In the genomic region with DNA sequence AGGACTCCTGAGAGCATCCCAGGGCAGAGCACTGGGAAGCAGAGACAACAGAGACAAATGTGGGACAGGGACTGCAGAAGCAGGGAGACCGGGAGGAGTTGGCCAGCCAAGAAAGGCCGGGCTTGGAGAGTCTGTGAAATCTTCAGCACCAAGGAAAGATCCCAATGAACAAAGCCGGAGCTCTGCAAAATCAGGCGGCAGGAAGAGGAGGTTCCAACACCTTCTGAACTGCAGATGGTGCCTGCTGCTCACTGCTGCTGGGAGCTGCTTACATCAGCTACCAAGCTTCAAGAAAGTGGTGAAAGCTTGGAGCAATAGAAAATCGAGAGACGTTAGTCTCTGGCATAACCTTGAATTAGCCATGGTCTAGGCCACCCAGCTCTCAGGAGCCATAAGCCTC, we compare ENCODE assay signal across 18 mouse cellular contexts. TPM values are rescaled to one million over a fixed set of nuclear protein-coding genes. Genes with fewer than 3 reads are reported as not detected.
DNase-seq lines count a peak whose midpoint lies in the region; ATAC-seq lines count a peak whose summit lies in the region.
"Had no signal": no experiment of that assay in that cellular context is flagged by ENCODE, and none has a peak within 500 bp of the region (broad histone marks: within the 10 kb centered on the region; RNA-seq: fewer than 3 reads in every experiment).

No protein-coding gene starts in this region.

- H3K36me3 ChIP-seq in kidney, embryonic 16.5 days (ENCODE audit: insufficient read depth, low read length) = no peaks in the 10 kb centered on the region
- H3K36me3 ChIP-seq: heart, embryonic 13.5 days; midbrain, embryonic 12.5 days had no signal

- peak; percentile 29 for DNase-seq in embryo, embryonic 10 days (ENCODE audit: low spot score)
- DNase-seq in embryo, embryonic 9.5 days (ENCODE audit: extremely low spot score) = no peak
- peak; percentile 33 for DNase-seq in kidney, postnatal 10 days
- peak; percentile 43 for DNase-seq in lung, postnatal 10 days
- no peak for DNase-seq in lung, postnatal 36 days
- DNase-seq in right cerebral cortex, postnatal 25 days = peak; percentile 50
- no peak for DNase-seq in thymus, postnatal 36 days
- DNase-seq: cerebellum, adult 18-20 months; kidney, adult 11 months; lung, postnatal 14 days; thymus, postnatal 4 days had no signal

- H3K4me1 ChIP-seq in kidney, embryonic 16.5 days (ENCODE audit: insufficient read depth, low read length) = peaks cover 8% of the 10 kb centered on the region

- H3K4me2 ChIP-seq in kidney, embryonic 16.5 days (replicated peaks; ENCODE audit: low read depth, low read length) = no peak overlapping the region
- H3K4me2 ChIP-seq: heart, embryonic 13.5 days; hindbrain, embryonic 14.5 days; midbrain, embryonic 12.5 days had no signal

- H3K9ac ChIP-seq in kidney, embryonic 16.5 days (replicated peaks; ENCODE audit: low read length) = no peak overlapping the region
- H3K9ac ChIP-seq: heart, embryonic 13.5 days; hindbrain, embryonic 14.5 days; midbrain, embryonic 12.5 days had no signal

- no peak overlapping the region for H3K4me3 ChIP-seq in kidney, embryonic 16.5 days (ENCODE audit: low read length)
- H3K4me3 ChIP-seq: heart, embryonic 13.5 days; midbrain, embryonic 12.5 days; myocyte had no signal

- no peak for ATAC-seq in kidney, embryonic 16.5 days (ENCODE audit: low FRiP score, low TSS enrichment)
- ATAC-seq: Patski had no signal

- no peak overlapping the region for H3K27ac ChIP-seq in kidney, embryonic 16.5 days (ENCODE audit: low read length)
- H3K27ac ChIP-seq: heart, embryonic 13.5 days; hindbrain, embryonic 14.5 days; midbrain, embryonic 12.5 days; stomach, postnatal 0 days had no signal

- peaks cover 24% of the 10 kb centered on the region for H3K27me3 ChIP-seq in kidney, embryonic 16.5 days (ENCODE audit: insufficient read depth, low read length)

- WGBS in kidney, embryonic 16.5 days = 7% methylated on average over 6 of the region's 6 CpGs

- no peaks in the 10 kb centered on the region for H3K9me3 ChIP-seq in kidney, embryonic 16.5 days (ENCODE audit: low read length)
- H3K9me3 ChIP-seq: heart, embryonic 13.5 days; midbrain, embryonic 12.5 days had no signal

RNA-seq across cellular contexts. Expression of a gene that starts 3.9 kb away (rescaled TPM):
- 3.3 and 4.7 TPM in 2 replicates for polyA plus RNA-seq in kidney, embryonic 16.5 days (2015; fragmentation: Nextera tagmentation; extraction: Ambion mirVana)

Comparison
In these comparisons a context has a peak if more than half of its experiments do, and no peak if none do; other contexts are left out.
1. DNase-seq: peak in embryo, embryonic 10 days (single experiment), kidney, postnatal 10 days (single experiment), lung, postnatal 10 days (single experiment) and right cerebral cortex, postnatal 25 days (single experiment); none in embryo, embryonic 9.5 days (single experiment), lung, postnatal 36 days (single experiment) and thymus, postnatal 36 days (0 of 2).